Comparison of ENCODE assay signal across 16 mouse cellular contexts in the genomic region with DNA sequence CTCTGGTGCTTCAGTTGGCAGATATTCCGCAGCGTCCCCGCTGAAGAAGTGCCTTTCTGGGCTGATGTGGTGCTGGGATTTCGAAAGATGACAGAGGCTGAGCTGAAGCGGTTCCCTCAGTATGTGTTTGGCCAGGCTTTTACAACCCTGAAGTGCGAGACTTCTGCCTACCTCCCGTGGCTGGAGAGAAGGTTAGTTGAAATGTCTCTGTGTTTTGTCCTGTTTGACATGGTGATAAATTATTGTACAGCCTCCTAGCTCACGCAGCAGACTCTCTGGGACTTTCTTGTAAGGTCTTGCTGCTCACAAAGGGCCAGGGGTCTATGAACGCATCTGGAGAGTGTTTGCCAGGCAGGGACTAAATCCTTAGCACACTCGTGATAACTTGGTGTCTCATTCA. TPM values are rescaled to one million over a fixed set of nuclear protein-coding genes. Genes with fewer than 3 reads are reported as not detected.
DNase-seq lines count a peak whose midpoint lies in the region; ATAC-seq and TF ChIP-seq lines count a peak whose summit lies in the region.
"Had no signal": no experiment of that assay in that cellular context is flagged by ENCODE, and none has a peak within 500 bp of the region (broad histone marks: within the 10 kb centered on the region; RNA-seq: fewer than 3 reads in every experiment).

No protein-coding gene starts in this region.

- H3K9ac ChIP-seq in heart, embryonic 15.5 days = no peak overlapping the region
- H3K9ac ChIP-seq: embryonic facial prominence, embryonic 12.5 days; forebrain, embryonic 15.5 days; liver, embryonic 15.5 days had no signal

- 23% methylated on average over 10 of the region's 10 CpGs for WGBS in heart, embryonic 15.5 days

- H3K9me3 ChIP-seq in heart, embryonic 15.5 days (replicated peaks) = no peaks in the 10 kb centered on the region
- H3K9me3 ChIP-seq: embryonic facial prominence, embryonic 12.5 days; forebrain, embryonic 15.5 days; liver, embryonic 15.5 days had no signal

- TF ChIP-seq CTCF in layer of hippocampus, adult 2 months (conservative IDR thresholded peaks at IDR 0.05) = no peak

- 0 out of 2 replicates have a peak, but pooled peaks cover 2% of the 10 kb centered on the region for H3K27me3 ChIP-seq in heart, embryonic 15.5 days
- H3K27me3 ChIP-seq: embryonic facial prominence, embryonic 12.5 days; forebrain, embryonic 15.5 days; liver, embryonic 15.5 days had no signal

- H3K36me3 ChIP-seq in heart, embryonic 15.5 days = no peaks in the 10 kb centered on the region
- H3K36me3 ChIP-seq: embryonic facial prominence, embryonic 12.5 days; forebrain, embryonic 15.5 days; liver, embryonic 15.5 days had no signal

- no peak overlapping the region for H3K4me3 ChIP-seq in heart, embryonic 15.5 days
- H3K4me3 ChIP-seq in layer of hippocampus, adult 2 months = no peak overlapping the region
- H3K4me3 ChIP-seq: embryonic facial prominence, embryonic 12.5 days; forebrain, embryonic 15.5 days; liver, embryonic 15.5 days had no signal

- H3K27ac ChIP-seq in heart, embryonic 15.5 days = peak overlapping the region; percentile 15
- H3K27ac ChIP-seq in layer of hippocampus, adult 2 months = peak overlapping the region; percentile 98
- H3K27ac ChIP-seq: embryonic facial prominence, embryonic 12.5 days; forebrain, embryonic 15.5 days; liver, embryonic 15.5 days had no signal

- no peak for ATAC-seq in heart, embryonic 15.5 days (replicated peaks; ENCODE audit: insufficient number of reproducible peaks, insufficient read depth, low FRiP score, low read depth)
- ATAC-seq: forebrain, embryonic 15.5 days; hindbrain, embryonic 16.5 days; lung, postnatal 0 days had no signal

- H3K4me2 ChIP-seq in heart, embryonic 15.5 days = no peak overlapping the region
- H3K4me2 ChIP-seq: embryonic facial prominence, embryonic 12.5 days; forebrain, embryonic 15.5 days; liver, embryonic 15.5 days had no signal

- H3K4me1 ChIP-seq in heart, embryonic 15.5 days (replicated peaks) = peaks cover 12% of the 10 kb centered on the region
- H3K4me1 ChIP-seq: liver, embryonic 15.5 days had no signal

- no peak for DNase-seq in heart, adult 18-20 months
- no peak for DNase-seq in layer of hippocampus, adult 2 months (ENCODE audit: low spot score in 2 of 2)
- DNase-seq in layer of hippocampus, adult 9-11 months = no peak
- peak; percentile 29 for DNase-seq in forelimb bud, embryonic 11.5 days (ENCODE audit: low read depth, low spot score)
- DNase-seq in cerebellum, adult 11-12 months = no peak
- no peak for DNase-seq in c-Kit-positive CD71-positive TER-119-positive erythroid progenitor cells, embryonic 14.5 days (ENCODE audit: low spot score)
- DNase-seq: adrenal gland, postnatal 36 days; midbrain, embryonic 14.5 days; spleen, adult 18-20 months had no signal

RNA-seq across cellular contexts. Expression of a gene that starts 7.5 kb away (rescaled TPM):
- 20.9 and 22.5 TPM in 2 replicates for polyA plus RNA-seq in heart, embryonic 15.5 days (2015; fragmentation: Nextera tagmentation; extraction: Ambion mirVana)
- total RNA-seq in heart, adult 18-20 months (2021) = 10 to 100 TPM; 27.7 to 36.2 TPM
- total RNA-seq in layer of hippocampus, adult 2 months (2021) = 10 to 100 TPM; 18.9 to 21.5 TPM
- total RNA-seq: megakaryocyte progenitor cell, adult 5-6 weeks had no signal

RNA-seq across cellular contexts. Expression of a gene that starts 45.8 kb away (rescaled TPM):
- 2.9 and 3.0 TPM in 2 replicates for polyA plus RNA-seq in heart, embryonic 15.5 days (2015; fragmentation: Nextera tagmentation; extraction: Ambion mirVana)
- total RNA-seq in heart, adult 18-20 months (2021) = 1 to 10 TPM; 1.3 to 1.6 TPM
- 1 to 10 TPM; 2.0 to 2.8 TPM for total RNA-seq in layer of hippocampus, adult 2 months (2021)
- total RNA-seq: megakaryocyte progenitor cell, adult 5-6 weeks had no signal
